Mouse (Mus musculus): ENCODE results near the gene H1foo.

The H1foo gene

DNA sequence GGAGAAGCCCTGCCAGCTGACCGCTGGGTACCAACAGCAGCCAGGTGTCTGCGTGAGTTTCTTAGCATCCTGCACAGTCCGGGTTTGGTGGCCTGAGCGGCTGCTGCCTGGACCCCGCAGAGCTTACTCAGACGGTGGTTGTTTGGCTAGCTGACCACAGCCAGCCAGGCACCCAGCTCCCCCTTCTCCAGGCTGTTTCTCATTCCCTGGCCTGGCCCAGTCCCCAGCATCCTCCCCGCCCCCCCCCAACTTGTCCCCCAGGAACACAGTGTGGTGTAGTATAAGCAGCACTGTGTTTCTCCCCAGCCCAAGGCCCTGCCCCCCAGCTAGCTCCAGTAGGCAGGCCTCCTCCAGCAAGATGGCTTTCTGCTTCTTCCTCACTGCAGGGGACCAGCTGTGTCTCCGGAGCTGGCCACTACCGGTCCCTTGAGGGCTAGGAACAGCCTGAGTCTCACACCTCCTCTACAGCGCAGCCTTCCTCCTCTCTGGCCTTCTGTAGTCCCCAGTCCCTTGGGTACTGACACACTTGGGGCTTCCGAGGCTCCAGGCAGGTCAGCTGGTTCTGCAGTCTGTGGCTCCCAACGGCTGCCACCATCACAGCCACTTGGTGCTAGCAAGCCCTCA, 41.8 kb downstream of the H1foo start:
- DNase-seq (ENCODE audit: low spot score), result no peak

DNA sequence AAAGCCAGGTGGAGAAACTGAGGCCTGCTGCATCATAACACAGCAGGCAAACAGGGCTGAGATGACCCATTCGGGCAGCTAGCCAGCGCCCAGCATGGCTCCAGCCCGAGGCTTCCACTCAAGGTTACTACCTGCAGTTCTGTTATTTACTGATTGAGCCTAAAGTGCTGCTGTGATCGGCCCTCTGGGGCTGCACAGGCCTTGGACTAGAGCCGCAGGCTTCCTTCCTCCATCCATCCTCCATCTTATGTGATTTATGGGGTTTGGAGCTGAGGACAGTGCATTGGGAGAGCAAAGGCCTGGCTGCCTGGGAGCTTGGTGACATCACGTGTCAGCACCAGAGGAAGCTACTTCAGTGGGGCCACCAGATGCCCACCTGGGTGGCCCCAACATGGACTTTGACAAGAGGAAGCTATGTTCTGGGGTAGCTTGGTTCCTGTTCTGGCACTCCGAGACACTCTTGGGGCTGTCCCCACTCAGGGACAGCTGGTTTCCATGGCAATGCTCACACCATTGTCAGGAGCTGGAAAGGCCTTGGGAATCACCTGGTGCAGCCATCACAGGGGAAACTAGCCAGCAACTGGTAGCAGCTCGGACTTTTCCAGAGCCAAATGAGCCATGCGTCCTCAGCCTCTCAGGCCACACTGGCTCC, 42.5 kb downstream of the H1foo start:
- peak; percentile 53 for DNase-seq (ENCODE audit: low spot score)

DNA sequence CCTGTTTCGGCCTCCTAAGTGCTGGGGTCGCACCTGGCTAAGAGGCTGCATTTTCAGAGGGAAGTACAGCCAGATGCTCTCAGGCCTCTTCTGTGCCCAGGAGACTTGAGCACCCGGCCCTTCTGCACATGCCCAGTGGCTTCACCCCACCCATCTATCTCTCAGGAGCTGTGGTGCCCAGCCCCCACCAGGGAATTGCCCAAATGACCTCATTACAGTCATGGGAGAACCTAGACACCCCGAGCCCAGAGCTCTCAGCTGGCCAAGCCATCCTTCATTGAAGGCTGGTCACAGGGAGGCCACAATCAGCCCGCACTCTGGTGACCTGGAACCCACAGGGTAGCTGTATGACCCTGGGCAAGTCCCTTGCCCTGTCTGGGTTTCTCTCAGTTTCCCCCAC, 44.3 kb downstream of the H1foo start:
- no peak for DNase-seq (ENCODE audit: low spot score)

DNA sequence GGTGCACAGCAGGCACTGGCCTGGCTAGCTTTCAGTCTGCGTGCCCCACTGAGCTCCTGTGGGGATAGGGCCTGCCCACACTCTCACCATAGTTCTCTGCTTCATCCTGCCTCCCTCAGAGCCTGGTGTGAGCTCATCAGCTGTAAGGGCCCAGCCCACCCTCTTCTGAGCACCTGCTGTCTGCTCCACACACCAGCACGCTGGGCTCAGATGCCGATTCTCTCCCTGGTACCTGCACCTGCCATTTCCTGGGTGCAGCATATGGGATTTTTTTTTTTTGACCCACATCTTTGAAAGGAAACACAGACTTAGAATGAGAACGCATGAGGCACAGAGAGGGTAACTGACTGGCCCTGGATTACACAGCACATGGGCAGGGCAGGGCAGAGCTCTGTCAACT, 44.9 kb downstream of the H1foo start:
- no peak for DNase-seq (ENCODE audit: low spot score)

DNA sequence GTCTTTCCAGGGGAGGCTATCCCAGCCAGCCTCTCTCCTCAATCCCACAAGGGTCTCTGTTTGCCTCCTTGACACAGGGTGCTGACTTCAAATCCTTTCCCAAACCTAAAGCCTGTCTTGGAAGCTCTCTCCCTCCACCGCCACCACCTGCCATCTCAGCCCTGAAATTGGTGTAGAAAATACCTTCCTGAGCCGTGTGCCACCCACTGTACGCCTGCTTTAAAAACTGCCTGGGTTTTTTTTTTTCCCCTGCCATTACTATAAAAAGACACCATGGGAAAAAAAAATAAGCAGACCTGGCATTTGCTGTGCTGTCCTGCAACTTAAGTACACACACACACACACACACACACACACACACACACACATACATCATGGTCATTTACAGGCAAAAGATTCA, 45.3 kb downstream of the H1foo start:
- DNase-seq (ENCODE audit: low spot score), result no peak

DNA sequence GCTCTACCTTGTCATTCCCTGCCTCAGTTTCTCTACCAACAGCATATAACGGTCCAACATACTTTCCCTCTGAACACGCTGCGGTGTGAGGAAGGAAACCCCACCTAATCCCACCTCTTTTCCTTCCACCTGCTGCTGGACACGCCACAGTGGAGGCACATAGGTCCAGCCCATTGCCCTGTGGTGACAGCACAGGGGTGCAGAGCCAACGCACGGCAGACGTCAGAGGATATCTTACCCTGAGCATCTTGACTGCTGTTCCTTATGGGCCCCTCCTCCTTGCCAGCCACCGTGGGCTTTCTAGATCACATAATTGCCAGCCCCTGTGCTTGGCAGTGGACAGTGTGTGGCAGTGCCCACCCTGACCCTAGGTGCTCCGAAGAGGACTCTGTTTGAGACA, 45.7 kb downstream of the H1foo start:
- DNase-seq (ENCODE audit: low spot score), result no peak

DNA sequence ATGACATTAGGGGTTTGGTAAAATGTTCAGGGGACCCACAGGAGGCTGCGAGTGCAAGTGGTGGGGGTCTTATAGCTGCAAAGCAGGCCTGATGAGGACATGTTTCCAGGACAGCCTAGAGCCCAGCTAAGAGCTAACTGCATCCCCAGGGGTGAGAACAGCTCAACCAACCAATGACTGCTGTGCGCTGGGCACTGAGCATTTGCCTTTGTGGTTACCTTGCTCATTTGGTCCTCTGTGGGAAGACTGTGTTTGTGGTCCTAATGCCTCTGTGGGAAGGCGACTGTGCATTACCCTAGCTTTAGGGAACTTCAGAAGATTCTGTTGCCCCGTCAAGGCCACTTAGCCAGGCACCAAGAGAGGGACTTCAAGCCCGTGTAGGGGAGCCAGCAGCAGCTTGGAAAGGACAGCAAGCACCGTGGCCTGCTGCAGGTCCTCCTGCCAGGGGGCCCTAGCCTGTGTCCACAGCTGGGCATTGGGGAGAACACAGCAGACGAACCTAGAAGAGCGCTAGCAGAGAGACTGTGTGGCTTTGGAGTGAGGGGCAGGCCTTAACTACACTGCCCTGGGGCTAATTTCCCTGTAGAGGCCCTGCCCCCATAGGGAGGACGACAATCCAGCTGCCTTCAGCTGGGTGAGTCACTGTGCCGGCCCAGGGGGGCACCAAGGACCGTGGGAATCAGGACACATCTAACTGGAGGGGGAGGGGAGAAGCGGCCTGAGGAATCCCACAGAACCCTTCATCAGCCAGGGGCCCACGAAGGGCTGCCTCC, 46.6 kb downstream of the H1foo start:
- DNase-seq (ENCODE audit: low spot score), result no peak

DNA sequence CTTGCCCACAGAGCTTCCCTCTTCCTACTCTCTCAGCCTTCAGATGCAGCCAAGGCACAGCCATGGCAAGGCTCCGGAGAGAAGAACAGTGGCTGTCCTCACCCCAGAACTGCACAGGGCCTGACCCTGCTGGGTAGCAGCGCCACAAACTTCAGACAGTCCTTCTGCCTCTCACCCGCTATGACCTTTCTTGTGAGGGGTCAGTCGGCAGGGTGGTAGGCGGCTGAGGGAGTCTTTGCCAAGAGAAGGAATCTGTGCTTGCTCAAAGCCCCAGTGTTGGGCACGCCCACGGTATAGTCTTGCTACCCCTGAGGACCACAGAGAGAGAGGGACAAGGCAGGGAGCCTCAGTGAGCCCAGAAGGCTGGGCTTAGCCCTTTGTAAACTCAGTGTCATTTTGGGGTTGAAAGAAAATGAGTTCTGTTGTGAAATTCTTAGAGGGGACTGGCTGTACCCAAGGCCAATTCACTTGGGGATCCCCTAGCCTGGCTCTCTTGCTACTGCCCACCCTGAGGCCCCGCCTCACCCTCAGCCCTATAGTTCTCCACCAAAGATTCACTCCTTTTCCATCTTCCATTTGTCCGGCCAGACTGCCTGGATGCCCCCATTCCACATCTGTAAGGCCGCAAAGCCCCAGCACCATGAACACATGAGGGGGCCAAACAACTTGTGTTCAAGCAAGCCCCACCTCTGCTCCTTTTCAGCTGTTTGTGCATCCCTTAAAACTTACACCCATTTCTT, 47.3 kb downstream of the H1foo start:
- no peak for DNase-seq (ENCODE audit: low spot score)

DNA sequence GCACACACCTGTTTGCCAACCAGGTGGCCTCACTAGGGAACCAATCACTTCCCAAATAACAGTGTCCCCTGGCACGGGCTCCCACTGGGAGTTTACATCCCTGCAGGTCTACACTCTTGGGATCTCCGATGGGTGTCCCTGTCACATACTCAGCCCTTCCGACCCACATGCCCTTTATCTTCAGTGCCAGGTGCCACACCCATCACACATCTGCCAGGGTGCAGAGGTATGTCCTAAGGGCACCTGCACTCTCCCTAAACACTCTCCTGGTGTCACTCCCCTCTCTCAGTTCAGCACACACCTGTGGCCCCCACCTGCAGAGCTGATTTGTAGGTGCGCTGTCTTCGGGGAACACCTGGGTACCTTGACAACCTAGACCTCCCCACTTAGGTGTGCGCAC, 48.2 kb downstream of the H1foo start:
- no peak for DNase-seq (ENCODE audit: low spot score)

DNA sequence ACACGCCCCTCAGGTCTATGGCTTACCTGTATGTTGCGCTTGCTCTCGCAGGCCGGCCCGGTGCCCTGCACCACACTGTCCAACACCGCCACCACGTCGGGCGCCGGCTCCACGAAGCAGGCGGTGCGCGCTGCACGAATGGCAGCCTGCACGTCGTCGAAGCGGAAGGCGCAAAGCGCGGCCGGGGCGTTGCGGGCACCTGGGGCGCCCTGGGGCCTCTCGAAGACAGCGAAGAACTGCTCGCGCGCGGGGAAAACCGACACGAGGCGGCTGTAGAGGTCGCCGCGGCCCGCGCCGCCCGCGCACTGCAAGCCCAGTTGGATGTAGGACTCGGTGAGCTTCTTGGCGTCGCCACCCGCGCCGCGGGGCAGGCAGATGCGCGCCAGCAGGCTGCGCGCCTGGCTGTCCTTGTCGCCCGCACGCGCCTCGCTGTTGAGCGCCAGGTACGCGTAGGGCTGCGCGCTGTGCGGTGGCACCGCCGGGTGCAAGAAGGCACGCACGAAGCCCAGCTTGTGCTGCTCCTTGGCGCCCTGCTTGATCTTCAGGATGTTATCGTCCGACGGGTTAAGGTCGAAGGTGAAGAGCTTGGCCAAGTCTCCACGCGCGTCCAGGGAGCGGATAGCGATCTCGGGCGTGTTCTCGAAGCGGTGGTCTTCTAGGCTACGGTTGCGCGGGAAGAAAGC, 48.9 kb downstream of the H1foo start:
- DNase-seq (ENCODE audit: low spot score), result no peak

DNA sequence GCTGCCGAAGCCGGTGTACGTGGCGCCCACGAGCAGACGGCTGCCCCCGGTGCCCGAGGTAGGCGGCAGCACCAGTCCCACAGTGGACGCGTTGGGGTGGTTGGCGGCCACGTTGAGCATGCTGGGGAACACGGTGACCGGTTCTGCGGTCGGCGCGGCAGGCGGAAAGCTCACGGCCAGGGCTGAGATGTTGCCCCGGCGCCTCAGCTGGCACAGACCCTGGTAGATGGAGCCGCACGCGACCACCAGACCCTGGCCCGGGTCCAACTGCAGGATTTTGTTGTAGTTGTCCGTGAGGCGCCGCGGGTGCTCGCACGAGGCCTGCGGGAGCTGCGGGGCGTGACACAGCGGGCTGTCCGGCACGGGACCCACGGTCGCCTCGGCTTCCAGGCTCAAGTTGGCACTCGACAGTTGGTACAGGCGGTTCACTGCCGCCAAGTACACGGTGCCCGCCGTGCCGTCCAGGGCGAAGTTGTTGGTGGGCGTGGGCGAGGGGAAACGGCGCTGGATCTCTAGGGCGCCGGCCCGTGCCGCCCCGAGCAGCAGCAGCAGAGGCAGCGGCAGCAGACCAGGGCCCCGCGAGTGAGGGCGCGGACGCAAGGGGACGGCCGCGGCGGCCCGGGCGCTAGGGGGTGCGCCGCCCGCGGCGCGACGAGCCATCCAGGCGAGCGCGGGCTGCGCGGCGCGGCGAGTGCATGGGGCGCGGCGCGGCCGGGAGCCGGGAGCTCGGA, 49.6 kb downstream of the H1foo start:
- DNase-seq (ENCODE audit: low spot score), result no peak

DNA sequence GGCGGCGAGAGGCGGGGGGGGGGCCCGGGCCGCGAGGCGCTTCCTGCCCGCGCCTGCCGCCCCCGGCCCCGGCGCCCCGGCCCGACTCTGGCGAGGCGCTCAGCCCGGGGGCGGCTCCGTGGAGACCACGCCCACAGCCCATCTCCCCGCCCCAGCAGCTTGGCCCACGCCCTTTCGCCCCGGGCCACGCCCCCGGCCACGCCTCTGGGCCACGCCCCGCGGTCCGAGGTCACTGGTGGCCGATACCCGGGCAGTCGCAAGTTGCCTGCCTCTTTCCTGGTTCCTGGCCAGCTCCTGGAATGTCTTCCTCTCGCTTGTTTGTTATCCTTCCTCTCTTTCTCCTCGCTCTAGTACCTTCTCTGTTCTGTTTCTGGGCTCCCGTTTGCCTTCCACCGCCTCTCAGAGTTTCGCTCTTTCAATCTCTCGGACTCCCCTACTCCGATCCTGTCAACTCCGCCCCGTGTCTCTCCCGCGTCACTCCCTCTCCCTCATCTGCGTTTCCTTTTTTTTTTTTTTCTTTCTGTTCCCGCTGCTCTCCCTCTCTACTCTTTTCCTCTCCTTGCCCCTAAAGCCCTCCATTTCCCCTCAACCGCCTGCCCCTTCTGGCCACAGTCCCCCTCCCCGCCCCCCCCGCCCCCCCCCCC, 50.3 kb downstream of the H1foo start, which contains the start of gene Plxnd1:
TSS of gene Plxnd1 (minus strand) at position 129 of the 644 bp plus-strand sequence.
- DNase-seq (ENCODE audit: low spot score), result peak; percentile 89

DNA sequence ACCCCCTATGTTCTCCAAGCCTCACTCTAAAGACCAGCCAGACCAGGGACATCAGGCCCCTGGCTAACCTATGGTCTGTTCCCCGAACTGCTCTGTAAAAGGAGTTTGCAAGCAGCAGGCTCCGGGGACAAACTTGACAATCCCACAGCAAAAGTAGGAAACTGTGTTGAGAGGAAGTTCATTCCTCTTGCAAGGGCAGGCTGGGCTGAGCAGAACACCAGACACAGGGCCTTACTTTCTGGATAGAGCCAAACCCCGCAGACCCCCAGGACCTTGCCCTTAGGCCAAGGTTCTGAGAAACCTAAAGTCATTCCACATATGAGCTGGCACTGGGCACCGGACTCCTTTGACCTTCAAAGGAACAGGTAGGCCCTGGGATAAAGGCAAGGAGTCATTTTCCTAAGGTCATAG, 50.8 kb downstream of the H1foo start:
- no peak for DNase-seq (ENCODE audit: low spot score)

DNA sequence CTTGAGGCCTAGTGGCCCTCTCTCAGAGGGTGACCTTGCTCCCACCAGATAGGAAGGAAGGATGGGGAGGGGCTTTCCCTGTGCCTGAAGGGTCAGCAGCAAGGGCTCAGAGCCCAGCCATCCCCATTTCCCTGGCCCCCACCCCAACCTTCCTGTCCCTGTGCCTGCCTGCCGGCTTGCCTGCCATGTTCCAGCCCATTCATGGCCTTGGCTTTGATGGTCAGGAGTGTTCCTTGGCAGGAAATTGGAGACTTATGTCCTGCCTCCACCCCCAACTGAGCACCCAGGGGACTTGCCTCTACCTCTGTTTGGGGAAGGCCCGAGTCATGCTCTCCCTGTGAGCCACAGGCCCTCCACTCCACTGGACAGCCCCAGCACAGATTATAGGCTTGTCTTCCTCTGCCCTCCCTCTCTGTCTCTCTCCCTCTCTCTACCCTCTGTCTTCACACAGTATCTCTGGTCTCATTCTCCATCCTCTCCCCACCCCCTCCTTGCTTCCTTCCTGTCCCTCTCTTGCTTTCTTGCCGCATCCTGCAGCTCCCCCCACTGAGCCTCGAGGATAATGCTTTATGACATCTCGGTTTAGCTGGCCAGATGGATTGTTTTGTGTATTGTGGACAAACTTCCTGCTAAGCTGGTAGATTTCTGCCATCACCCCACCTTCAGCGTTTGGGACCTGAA, 51.6 kb downstream of the H1foo start:
- DNase-seq (ENCODE audit: low spot score), result no peak

DNA sequence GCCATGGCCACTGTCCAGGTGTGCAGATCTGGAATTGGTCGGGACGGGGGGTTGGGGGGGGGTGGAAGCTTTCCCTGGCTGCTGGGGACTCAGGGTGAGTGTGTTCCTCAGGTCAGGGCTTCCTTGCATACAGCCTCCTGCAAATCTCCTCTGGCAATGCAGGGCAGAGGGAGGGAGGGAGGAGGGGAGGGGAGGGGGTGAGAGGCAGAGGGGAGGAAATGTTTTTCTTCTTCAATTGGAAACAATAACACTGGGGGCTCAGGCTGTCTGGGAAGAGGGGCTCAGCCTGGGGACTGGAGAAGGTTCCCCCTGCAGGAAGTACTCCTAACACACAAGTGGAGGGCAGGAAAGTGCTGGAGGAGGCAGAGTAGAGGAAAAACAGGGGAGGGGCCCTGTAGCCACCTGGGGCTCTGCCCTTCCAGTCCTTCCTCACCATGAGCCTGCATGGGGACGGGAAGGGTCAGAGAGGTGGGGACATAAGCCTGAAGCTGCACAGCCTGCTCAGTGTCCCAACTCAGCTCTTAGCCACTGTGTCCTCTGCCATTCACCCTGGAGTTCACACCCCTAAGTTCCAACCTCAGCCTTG, 53.1 kb downstream of the H1foo start:
- no peak for DNase-seq (ENCODE audit: low spot score)

DNA sequence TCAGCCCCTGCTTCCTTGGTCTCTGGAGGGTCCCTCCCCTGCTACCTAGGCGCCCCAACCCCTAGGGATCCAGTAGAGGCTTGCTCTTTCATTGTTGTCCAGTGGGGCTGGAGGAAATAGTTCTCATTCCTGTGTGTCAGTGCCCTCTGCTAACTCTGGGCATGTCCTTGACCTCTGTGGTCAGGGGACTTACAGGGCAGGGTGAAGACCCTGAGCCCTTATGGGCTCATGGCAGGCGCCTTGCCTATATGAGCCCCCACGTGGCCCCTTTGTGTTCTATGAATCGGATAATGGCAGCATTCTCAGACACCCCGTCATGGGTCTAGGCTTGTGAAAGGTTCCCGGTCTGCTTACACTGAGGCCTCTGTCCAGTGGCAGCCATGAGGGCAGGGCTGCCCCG, 54.0 kb downstream of the H1foo start:
- DNase-seq (ENCODE audit: low spot score), result no peak

DNA sequence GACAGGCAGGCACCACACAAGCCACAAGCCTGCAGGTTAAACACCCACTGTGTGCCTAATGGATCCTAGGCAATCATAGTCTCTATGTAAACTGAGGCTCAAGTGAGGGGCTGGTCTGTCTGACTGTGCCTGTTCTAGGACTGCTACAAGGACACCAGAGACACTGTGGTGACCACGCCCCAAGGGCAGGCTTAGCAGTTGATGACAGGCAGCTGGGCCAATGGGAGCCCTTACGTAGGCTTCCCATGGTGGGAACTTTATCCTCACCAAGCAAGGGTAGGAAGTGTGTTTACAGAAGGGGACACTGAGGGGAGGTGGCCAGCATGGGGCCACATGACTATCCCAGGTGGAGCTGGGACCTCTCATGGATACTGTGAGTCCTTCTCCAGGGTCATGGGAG, 54.5 kb downstream of the H1foo start:
- no peak for DNase-seq (ENCODE audit: low spot score)
